Mouse (Mus musculus) E14TG2a.4 (cell line): ENCODE data around the gene Il9r.

Experiments
- CTCF ChIP-seq: conservative IDR thresholded peaks from 2 replicates; pipeline ENCODE4 v1.5.1; 2014; ENCODE audit warnings: low read length
- POU5F1 ChIP-seq: IDR thresholded peaks from 2 replicates; pipeline ENCODE4 v1.6.1; 2014; ENCODE audit warnings: low read length, borderline replicate concordance

DNA sequence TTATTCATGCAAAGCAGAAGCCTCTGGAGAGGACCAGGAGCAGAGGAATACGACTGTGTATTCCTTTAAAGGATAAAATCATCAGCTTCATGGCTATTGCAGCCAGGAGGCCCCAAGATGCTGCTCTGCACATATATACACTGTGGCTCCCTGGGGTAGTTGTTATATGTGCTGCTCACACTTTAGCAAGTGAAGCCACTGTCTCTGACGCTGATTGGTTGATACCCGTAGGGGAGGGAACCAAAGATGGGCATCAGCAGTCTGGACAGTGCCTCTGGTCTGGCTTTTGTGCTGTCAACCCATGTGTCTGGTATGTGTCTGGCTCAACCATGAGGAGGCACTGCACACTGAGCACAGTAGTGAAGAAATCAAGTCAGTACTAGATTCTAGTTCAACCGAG is 33.4 kb downstream of the Il9r start:
- TF ChIP-seq CTCF = no peak
- TF ChIP-seq POU5F1 = no peak
